Mouse (Mus musculus) forebrain, embryonic 14.5 days (tissue): ENCODE measurements around the gene Dab2. TPM values are rescaled to one million over a fixed set of nuclear protein-coding genes. Genes with fewer than 3 reads are reported as not detected.

Source experiments
- ATAC-seq: fragments of 200-750 bp; cut with Nextera tagmentation; 2 replicates; pipeline ENCODE4 v1.8.0; 2017; ENCODE audit warnings: mild to moderate bottlenecking, moderate library complexity
- DNase-seq: peaks from one replicate; pipeline ENCODE4 v3.0.0-alpha.2; 2015; ENCODE audit warnings: low spot score
- H3K27ac ChIP-seq: fragments of 300-500 bp; sonication (generic); 2 replicates; pipeline ENCODE4 v1.5.1; 2014; ENCODE audit warnings: low read depth, mild to moderate bottlenecking, control low read depth, low read length, moderate library complexity
- H3K27me3 ChIP-seq: fragments of 300-500 bp; sonication (generic); replicated peaks from 2 replicates; pipeline ENCODE4 v1.6.1; 2014; ENCODE audit warnings: low read length, control low read depth, mixed read lengths; ENCODE audit not compliant: control insufficient read depth, insufficient read depth
- H3K36me3 ChIP-seq: fragments of 300-500 bp; sonication (generic); 2 replicates; pipeline ENCODE4 v1.6.1; 2014; ENCODE audit warnings: low read length, control low read depth; ENCODE audit not compliant: control insufficient read depth, insufficient read depth
- H3K4me1 ChIP-seq: fragments of 300-500 bp; sonication (generic); 2 replicates; pipeline ENCODE4 v1.6.1; 2014; ENCODE audit warnings: antibody characterized with exemption, low read length, control low read depth; ENCODE audit not compliant: control insufficient read depth, insufficient read depth
- H3K4me2 ChIP-seq: fragments of 300-500 bp; sonication (generic); 2 replicates; pipeline ENCODE4 v1.6.1; 2014; ENCODE audit warnings: mild to moderate bottlenecking, control low read depth, low read length
- H3K4me3 ChIP-seq: fragments of 300-500 bp; sonication (generic); 2 replicates; pipeline ENCODE4 v1.5.1; 2014; ENCODE audit warnings: low read depth, low read length, control low read depth
- H3K9ac ChIP-seq: fragments of 300-500 bp; sonication (generic); 2 replicates; pipeline ENCODE4 v1.6.1; 2014; ENCODE audit warnings: mild to moderate bottlenecking, low read length, control low read depth, moderate library complexity
- H3K9me3 ChIP-seq: fragments of 300-500 bp; sonication (generic); replicated peaks from 2 replicates; pipeline ENCODE4 v1.6.1; 2016; ENCODE audit warnings: low read length, control low read depth, mixed read lengths; ENCODE audit not compliant: control insufficient read depth
- WGBS: fragments of 180-500 bp; shearing (Covaris S2); extraction: QIAGEN DNeasy Blood & Tissue Kit; methylation state at CpG from one replicate; pipeline ENCODE4 v1.1.7; 2014; 5-methylcytosine and 5-hydroxymethylcytosine counted together
- polyA plus RNA-seq: library from polyadenylated mRNA; unstranded; fragments of >200 nt; fragmentation: Nextera tagmentation; extraction: Ambion mirVana; gene quantifications from 2 replicates; pipeline ENCODE4 v1.2.1, GENCODE M21; 2014

The Dab2 gene
- polyA plus RNA-seq, 1 experiment from 2014 or later: 16.1 TPM

DNA sequence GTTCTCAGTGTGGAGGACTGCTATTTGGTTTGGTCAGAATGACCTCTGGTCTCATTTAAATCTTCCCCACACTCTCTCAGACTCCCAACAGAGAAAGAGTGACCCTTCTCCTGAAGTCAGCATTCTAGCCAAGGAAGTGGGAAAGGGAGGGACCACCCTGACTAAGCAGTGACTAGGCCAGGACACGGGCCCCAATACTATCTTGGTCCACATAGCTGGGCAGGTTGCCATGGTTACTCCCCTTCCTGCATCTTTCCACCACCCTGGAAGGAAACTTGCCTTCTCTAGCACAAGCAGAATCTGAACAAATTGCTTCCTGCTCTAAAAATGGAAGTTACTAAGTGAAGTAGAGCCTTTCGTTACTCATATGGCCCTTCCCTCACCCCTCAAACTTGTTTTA is 91.1 kb downstream of the Dab2 start:
- Histone ChIP-seq H3K27me3 (no peaks in the 10 kb centered on the region), H3K27ac (no peak overlapping the region), H3K9ac (no peak overlapping the region), H3K4me3 (no peak overlapping the region), H3K9me3 (no peaks in the 10 kb centered on the region), H3K4me1 (no peaks in the 10 kb centered on the region), H3K36me3 (no peaks in the 10 kb centered on the region), H3K4me2 (no peak overlapping the region)
- DNase-seq (no peak), ATAC-seq (no peak)
- 57% methylated on average over 2 of the region's 2 CpGs for WGBS

DNA sequence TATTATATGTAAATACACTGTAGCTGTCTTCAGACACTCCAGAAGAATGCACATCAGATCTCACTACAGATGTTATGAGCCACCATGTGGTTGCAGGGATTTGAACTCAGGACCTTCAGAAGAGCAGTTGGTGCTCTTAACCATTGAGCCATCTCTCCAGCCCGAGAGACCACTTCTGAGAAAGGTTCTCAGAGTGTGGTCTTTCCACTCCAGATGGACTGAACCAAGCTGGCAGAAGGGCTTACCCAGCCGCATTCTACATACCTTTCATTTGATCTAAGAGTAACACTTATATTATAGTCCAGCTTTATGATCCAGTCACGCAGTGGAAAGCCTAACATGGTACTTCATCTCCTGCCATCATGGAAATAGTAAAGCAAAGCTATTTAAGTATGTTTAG is 92.3 kb downstream of the Dab2 start:
- no peaks in the 10 kb centered on the region for H3K9me3 ChIP-seq
- no peak overlapping the region for H3K27ac ChIP-seq
- H3K36me3 ChIP-seq: no peaks in the 10 kb centered on the region
- H3K27me3 ChIP-seq: no peaks in the 10 kb centered on the region
- DNase-seq: no peak
- no peak overlapping the region for H3K9ac ChIP-seq
- H3K4me3 ChIP-seq: no peak overlapping the region
- no peaks in the 10 kb centered on the region for H3K4me1 ChIP-seq
- ATAC-seq: no peak
- WGBS: 86% methylated on average over 3 of the region's 3 CpGs
- H3K4me2 ChIP-seq: no peak overlapping the region

DNA sequence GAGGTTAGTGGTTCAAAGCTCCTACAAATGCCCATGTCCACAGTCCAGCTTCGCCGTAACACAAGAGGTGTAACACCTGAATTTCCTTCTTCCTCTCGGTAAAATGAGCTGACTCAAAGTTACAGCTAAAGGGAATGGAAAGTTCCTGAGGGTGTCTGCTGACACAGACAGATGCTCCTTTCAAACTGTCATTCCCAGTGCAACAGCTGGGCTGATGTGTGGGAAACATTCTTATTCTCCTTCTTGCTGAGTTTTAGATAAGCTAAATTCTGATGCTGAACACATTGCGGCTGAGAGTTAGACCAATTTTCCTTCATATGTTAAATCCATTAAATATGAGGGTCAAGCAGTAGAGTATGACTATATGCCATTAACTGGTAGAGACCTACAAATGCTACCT is 94.0 kb downstream of the Dab2 start:
- 95% methylated on average over 4 of the region's 4 CpGs for WGBS

DNA sequence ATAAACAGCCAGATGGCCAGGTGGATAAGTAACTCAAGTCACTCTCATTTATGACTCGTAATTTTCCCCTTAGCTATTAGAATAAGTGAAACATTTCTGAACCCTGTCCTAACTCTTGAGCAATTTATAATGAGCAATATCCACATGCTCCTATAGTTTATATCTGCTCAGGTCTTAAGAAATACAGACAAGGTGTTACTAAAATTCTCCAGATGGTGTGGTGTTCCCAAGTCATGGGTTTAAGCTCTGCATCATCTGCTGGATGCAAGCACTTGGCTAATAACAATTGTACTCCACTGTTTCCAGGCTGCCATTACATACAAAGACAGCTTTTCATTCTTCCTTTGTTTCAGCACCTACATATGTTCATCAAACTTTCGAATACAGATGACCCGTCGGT is 98.6 kb downstream of the Dab2 start:
- no peak for ATAC-seq
- 92% methylated on average over 4 of the region's 4 CpGs for WGBS
- Histone ChIP-seq H3K9ac (no peak overlapping the region), H3K36me3 (no peaks in the 10 kb centered on the region), H3K4me3 (no peak overlapping the region), H3K9me3 (no peaks in the 10 kb centered on the region), H3K27me3 (no peaks in the 10 kb centered on the region), H3K27ac (no peak overlapping the region), H3K4me2 (no peak overlapping the region), H3K4me1 (no peaks in the 10 kb centered on the region)
- no peak for DNase-seq

More for the DNA sequence above, 94.0 kb downstream of the Dab2 start:
- no peak overlapping the region for H3K4me2 ChIP-seq
- no peak for ATAC-seq
- no peaks in the 10 kb centered on the region for H3K4me1 ChIP-seq
- H3K27me3 ChIP-seq: no peaks in the 10 kb centered on the region
- no peak overlapping the region for H3K9ac ChIP-seq
- no peak for DNase-seq
- no peaks in the 10 kb centered on the region for H3K36me3 ChIP-seq
- no peaks in the 10 kb centered on the region for H3K9me3 ChIP-seq
- H3K27ac ChIP-seq: no peak overlapping the region
- H3K4me3 ChIP-seq: no peak overlapping the region

DNA sequence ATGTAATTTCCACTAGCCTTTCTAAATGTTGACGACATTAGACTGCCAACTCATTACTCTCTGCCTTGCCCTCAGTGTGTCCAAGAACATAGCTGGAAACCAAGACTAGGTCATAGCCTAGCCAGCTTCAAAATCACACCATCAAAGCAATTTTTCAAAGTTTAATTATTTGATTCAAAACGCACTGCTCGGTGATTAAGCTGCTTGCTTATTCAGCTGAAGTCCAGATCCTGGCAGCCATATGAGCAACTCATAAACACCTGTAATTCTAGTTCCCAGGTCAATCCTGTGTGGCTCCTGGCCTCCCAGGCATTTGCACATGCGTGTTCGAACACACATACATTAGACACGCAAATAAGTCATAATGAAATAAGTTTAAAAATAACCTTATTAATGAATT is 99.3 kb downstream of the Dab2 start:
- no peak for DNase-seq
- H3K9me3 ChIP-seq: no peaks in the 10 kb centered on the region
- no peaks in the 10 kb centered on the region for H3K4me1 ChIP-seq
- H3K36me3 ChIP-seq: no peaks in the 10 kb centered on the region
- H3K9ac ChIP-seq: no peak overlapping the region
- no peak overlapping the region for H3K4me2 ChIP-seq
- no peak for ATAC-seq
- no peaks in the 10 kb centered on the region for H3K27me3 ChIP-seq
- 91% methylated on average over 6 of the region's 6 CpGs for WGBS
- H3K4me3 ChIP-seq: no peak overlapping the region
- no peak overlapping the region for H3K27ac ChIP-seq

DNA sequence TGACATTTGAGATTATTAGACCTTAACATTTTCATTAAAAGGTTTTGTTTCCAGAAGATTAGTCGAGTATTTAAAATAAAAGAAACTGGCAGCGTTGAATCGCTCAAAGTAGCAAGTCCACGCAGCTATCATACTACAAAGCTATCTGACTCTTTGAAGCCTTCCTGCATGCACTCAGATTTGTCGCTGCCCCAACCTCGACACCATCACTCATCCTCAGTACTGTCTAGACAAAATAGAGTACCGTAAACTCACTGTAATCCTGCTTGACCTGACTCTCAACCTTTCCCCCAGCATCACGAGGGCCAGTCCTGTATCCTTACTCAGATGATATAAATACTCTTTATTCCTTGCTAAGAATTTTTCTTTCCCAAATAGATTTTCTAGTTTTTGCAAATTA is 100.5 kb downstream of the Dab2 start:
- Histone ChIP-seq H3K36me3 (no peaks in the 10 kb centered on the region), H3K4me3 (no peak overlapping the region), H3K9ac (no peak overlapping the region), H3K4me2 (no peak overlapping the region), H3K27ac (no peak overlapping the region), H3K4me1 (no peaks in the 10 kb centered on the region), H3K9me3 (no peaks in the 10 kb centered on the region), H3K27me3 (no peaks in the 10 kb centered on the region)
- 87% methylated on average over 8 of the region's 8 CpGs for WGBS
- DNase-seq (no peak), ATAC-seq (no peak)

DNA sequence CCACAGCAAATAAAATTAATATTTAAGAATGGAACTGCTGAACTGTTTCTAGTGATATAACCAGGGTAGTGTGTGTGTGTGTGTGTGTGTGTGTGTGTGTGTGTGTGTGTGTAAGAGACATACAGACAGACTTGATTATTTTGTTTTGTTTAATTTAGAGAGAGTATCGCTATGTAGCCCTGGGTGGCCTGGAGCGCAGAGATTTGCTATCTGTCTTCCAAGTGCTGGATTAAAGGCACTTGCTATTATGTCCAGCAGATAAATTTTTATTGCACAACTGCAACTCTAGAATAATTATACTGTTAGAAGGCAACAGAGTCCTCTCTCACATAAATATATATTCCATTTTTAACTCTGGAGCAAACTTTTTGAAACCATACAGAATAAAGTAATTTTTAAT is 102.8 kb downstream of the Dab2 start:
- Histone ChIP-seq H3K4me1 (no peaks in the 10 kb centered on the region), H3K9me3 (no peaks in the 10 kb centered on the region), H3K27ac (no peak overlapping the region), H3K9ac (no peak overlapping the region), H3K36me3 (no peaks in the 10 kb centered on the region), H3K4me3 (no peak overlapping the region), H3K27me3 (no peaks in the 10 kb centered on the region), H3K4me2 (no peak overlapping the region)
- 87% methylated on average over 2 of the region's 2 CpGs for WGBS
- ATAC-seq (no peak), DNase-seq (no peak)

DNA sequence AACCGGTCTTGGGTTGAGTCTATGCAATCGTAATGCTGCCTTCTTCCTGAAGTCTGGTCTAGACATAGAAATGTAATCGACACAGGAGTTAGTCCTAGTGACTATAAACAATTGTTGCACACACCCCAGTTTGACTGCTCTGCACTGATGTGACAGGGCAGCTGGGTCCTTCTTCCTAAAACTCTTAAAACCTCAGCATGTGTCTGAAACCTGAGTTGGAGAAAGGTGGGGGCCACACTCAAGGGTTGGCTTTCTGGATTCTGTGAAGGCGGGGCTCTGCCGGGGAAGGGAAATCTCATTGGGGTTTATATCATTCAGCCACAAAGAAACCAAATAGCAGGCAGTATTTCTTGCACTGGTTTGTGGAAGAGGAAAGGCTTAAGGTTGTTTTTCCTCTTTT is 104.6 kb downstream of the Dab2 start:
- Histone ChIP-seq H3K9ac (no peak overlapping the region), H3K4me3 (no peak overlapping the region), H3K4me1 (no peaks in the 10 kb centered on the region), H3K9me3 (no peaks in the 10 kb centered on the region), H3K36me3 (no peaks in the 10 kb centered on the region), H3K4me2 (no peak overlapping the region), H3K27me3 (no peaks in the 10 kb centered on the region), H3K27ac (no peak overlapping the region)
- ATAC-seq: no peak
- DNase-seq: no peak
- WGBS: 89% methylated on average over 5 of the region's 5 CpGs

DNA sequence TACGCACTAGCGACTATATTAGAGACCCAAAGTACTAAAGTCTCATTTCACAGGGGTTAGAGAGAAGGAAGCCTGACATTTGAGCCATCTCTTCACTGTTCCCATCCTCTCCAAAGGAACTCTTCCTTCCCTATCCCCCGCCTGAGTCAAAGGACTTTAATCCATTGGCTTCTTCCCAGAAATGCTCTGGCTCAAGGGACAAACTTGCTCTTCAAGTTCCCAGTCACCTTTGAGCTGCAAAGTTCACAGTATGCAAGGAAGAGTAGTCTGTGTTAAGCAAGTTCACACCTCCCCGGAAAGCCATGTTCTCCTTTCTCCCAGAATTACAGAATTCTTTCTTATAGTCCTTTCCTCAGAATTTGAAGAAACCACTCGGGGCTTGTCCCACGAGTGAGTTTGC is 107.2 kb downstream of the Dab2 start:
- ATAC-seq (no peak), DNase-seq (no peak)
- Histone ChIP-seq H3K36me3 (no peaks in the 10 kb centered on the region), H3K9me3 (no peaks in the 10 kb centered on the region), H3K4me3 (no peak overlapping the region), H3K4me2 (no peak overlapping the region), H3K27ac (no peak overlapping the region), H3K4me1 (no peaks in the 10 kb centered on the region), H3K27me3 (no peaks in the 10 kb centered on the region), H3K9ac (no peak overlapping the region)
- WGBS: 88% methylated on average over 6 of the region's 6 CpGs

DNA sequence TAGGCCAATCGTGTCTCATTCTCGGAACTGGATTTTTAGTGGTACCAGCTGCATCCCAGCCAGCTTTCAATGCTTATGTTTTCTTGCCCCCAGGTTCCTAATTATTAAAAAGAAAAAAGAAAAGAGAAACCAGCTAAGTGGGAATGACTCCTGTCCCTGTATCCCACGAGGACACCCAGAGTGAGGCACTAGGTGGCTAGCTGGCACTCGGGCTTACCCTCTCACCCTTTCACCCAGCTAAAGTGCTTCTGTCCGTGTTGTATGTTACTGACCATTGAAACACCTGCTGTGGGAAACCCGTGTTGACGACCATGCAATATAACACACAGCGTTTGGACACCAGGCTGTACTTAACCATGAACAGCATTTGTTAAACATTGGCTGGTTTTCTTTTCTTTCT is 109.4 kb downstream of the Dab2 start:
- no peak overlapping the region for H3K9ac ChIP-seq
- no peak overlapping the region for H3K4me3 ChIP-seq
- WGBS: 86% methylated on average over 8 of the region's 8 CpGs
- H3K9me3 ChIP-seq: no peaks in the 10 kb centered on the region
- H3K36me3 ChIP-seq: no peaks in the 10 kb centered on the region
- no peaks in the 10 kb centered on the region for H3K4me1 ChIP-seq
- H3K27me3 ChIP-seq: no peaks in the 10 kb centered on the region
- H3K4me2 ChIP-seq: no peak overlapping the region
- DNase-seq (no peak), ATAC-seq (no peak)
- H3K27ac ChIP-seq: no peak overlapping the region
